Mouse (Mus musculus) spleen, adult 2 months (tissue): ENCODE results near the gene AA986860. TPM values are rescaled to one million over a fixed set of nuclear protein-coding genes. Genes with fewer than 3 reads are reported as not detected.

Source experiments
- DNase-seq, 2 experiments: peaks; one replicate each; pipeline versions ENCODE4 v3.0.0 to v3.0.0-alpha.2; 2012 to 2021; ENCODE audit warnings: low spot score in 2 of 2, low read depth in 1 of 2
- H3K27ac ChIP-seq: fragments of 200-500 bp; 2 replicates; pipeline ENCODE4 v1.5.1; 2012; ENCODE audit warnings: low read length, inconsistent platforms; ENCODE audit not compliant: insufficient read depth
- H3K27me3 ChIP-seq: fragments of 200-500 bp; 2 replicates; pipeline ENCODE4 v1.6.1; 2012; ENCODE audit warnings: mild to moderate bottlenecking, moderate library complexity, low read length, inconsistent platforms; ENCODE audit not compliant: control insufficient read depth, insufficient read depth
- H3K36me3 ChIP-seq: fragments of 200-500 bp; 2 replicates; pipeline ENCODE4 v1.6.1; 2012; ENCODE audit warnings: mild to moderate bottlenecking, low read length, inconsistent platforms; ENCODE audit not compliant: control insufficient read depth, insufficient read depth
- H3K4me1 ChIP-seq: fragments of 200-500 bp; 2 replicates; pipeline ENCODE4 v1.6.1; 2011; ENCODE audit warnings: inconsistent platforms; ENCODE audit not compliant: control insufficient read depth, insufficient read depth, insufficient read length
- H3K4me3 ChIP-seq: fragments of 200-500 bp; 2 replicates; pipeline ENCODE4 v1.5.1; 2011; ENCODE audit warnings: mild to moderate bottlenecking, inconsistent platforms; ENCODE audit not compliant: insufficient read depth, insufficient read length; ENCODE audit errors: extremely low read depth
- CTCF ChIP-seq: fragments of 200-500 bp; IDR thresholded peaks from 2 replicates; pipeline ENCODE4 v1.5.1; 2011; ENCODE audit warnings: mild to moderate bottlenecking, inconsistent platforms; ENCODE audit not compliant: insufficient read depth, insufficient read length, insufficient replicate concordance; ENCODE audit errors: extremely low read depth
- POLR2A ChIP-seq: fragments of 200-500 bp; IDR thresholded peaks from 2 replicates; pipeline ENCODE4 v1.6.1; 2011; ENCODE audit warnings: low read depth, low read length, inconsistent platforms
- WGBS: fragments of 180-500 bp; shearing (Covaris S2); methylation state at CpG from one replicate; pipeline ENCODE4 v1.1.7; 2018; 5-methylcytosine and 5-hydroxymethylcytosine counted together
- polyA plus RNA-seq: library from polyadenylated mRNA; depleted of rRNA; stranded (reverse); fragments of >200 nt; gene quantifications from 2 replicates; pipeline ENCODE4 v1.2.3, GENCODE M21; 2012

AA986860 gene
- polyA plus RNA-seq, 1 experiment = 0.30 TPM

DNA sequence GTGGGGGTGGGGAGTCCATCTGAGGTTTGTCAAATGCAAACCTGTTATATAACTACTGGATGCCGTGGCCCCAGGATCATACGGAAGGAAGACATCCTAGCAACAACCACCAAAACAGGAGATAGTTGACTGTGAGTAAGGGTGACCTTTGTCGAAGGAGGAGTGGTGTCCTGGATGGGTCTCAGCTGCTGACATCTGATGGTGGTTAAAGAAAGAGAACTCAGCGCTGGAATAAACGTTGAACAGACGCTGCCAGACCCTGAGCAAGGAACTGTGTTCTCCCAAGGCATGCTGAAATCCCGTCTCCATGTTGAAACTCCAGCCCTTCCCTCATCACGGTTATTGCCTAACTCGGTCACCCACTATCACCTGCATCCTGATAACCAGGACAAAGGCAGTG is 27.9 kb downstream of the AA986860 start:
- Histone ChIP-seq H3K27me3 (no peaks in the 10 kb centered on the region), H3K4me1 (no peaks in the 10 kb centered on the region), H3K27ac (no peak overlapping the region), H3K4me3 (no peak overlapping the region), H3K36me3 (no peaks in the 10 kb centered on the region)
- no peak for DNase-seq
- no peak for TF ChIP-seq CTCF
- TF ChIP-seq POLR2A = no peak
- 90% methylated on average over 9 of the region's 9 CpGs for WGBS

DNA sequence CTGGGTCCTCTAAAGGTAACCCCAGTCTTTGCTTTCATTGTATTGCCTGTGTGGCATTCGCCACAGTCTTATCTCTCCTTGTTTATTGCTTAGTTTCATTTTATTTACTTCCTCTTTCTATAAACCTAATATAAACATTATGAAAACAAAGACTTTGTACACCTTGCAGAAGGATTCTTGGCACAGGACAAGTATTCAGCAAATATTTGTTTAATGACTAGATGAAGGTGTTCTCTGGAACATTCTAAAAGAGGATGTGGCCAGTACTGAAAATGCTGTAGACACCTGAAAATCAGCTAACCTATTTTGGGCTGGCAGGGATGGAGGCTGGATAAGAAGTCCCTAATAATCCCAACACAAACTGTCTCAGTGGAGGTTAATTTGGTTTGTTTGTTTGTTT is 29.8 kb downstream of the AA986860 start:
- TF ChIP-seq POLR2A (no peak), CTCF (no peak)
- no peak for DNase-seq
- WGBS = 59% methylated on average over 1 of the region's 1 CpGs
- Histone ChIP-seq H3K27ac (no peak overlapping the region), H3K36me3 (no peaks in the 10 kb centered on the region), H3K4me3 (no peak overlapping the region), H3K4me1 (no peaks in the 10 kb centered on the region), H3K27me3 (no peaks in the 10 kb centered on the region)

DNA sequence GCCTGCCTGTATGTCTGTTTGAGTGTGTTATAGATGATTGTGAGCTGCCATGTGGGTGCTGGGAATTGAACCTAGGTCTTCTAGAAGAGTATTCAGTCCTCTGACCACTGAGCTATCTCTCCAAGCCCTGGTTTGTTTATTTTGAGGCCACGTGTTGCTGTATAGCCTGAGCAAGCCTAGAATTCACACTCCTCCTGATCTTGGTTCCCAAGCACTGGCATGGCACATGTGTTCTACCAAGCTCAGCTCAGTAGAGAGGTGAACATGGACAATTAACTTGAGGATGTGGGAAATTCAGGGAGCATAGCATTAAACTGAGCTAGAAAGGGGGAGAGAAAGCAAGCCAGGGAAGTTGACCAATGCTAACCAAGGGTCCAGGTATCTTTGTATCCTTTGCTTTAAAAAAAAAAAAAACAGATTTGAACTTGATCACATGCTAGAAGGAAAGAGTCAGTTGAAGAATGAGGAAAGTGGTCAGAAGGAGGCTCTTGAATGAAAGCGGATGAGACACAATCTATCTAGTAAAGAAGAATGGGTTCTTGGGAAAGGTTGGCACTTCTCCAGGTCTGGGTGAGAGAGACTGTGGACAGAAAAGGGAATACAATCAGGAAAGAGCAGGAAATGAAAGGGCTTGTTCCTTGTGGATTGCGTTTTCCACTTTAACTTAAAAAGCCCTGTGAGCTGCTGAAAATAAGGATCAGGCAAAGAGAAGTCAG is 30.4 kb downstream of the AA986860 start:
- TF ChIP-seq POLR2A = no peak
- no peak for TF ChIP-seq CTCF
- H3K4me3 ChIP-seq = no peak overlapping the region
- no peak for DNase-seq
- no peaks in the 10 kb centered on the region for H3K4me1 ChIP-seq
- WGBS = 88% methylated on average over 3 of the region's 3 CpGs
- H3K27ac ChIP-seq = no peak overlapping the region
- no peaks in the 10 kb centered on the region for H3K36me3 ChIP-seq
- no peaks in the 10 kb centered on the region for H3K27me3 ChIP-seq

GRCm38 (mm10) chr1:130764027-130764461 is 32.3 kb downstream of the AA986860 start:
- Histone ChIP-seq H3K36me3 (no peaks in the 10 kb centered on the region), H3K27ac (no peak overlapping the region), H3K27me3 (no peaks in the 10 kb centered on the region), H3K4me3 (no peak overlapping the region), H3K4me1 (no peaks in the 10 kb centered on the region)
- no peak for TF ChIP-seq CTCF
- TF ChIP-seq POLR2A = no peak
- WGBS = 76% methylated on average over 12 of the region's 12 CpGs
- no peak for DNase-seq

- Histone ChIP-seq H3K27ac (no peak overlapping the region), H3K4me3 (no peak overlapping the region), H3K36me3 (no peaks in the 10 kb centered on the region), H3K4me1 (no peaks in the 10 kb centered on the region), H3K27me3 (no peaks in the 10 kb centered on the region)
- WGBS = 82% methylated on average over 5 of the region's 5 CpGs
- no peak for TF ChIP-seq POLR2A
- TF ChIP-seq CTCF = no peak
- no peak for DNase-seq
Measured at GRCm38 (mm10) chr1:130767066-130767465, 35.3 kb downstream of the AA986860 start.

GRCm38 (mm10) chr1:130769925-130770324 is 38.1 kb downstream of the AA986860 start:
- H3K27me3 ChIP-seq = no peaks in the 10 kb centered on the region
- TF ChIP-seq POLR2A (no peak), CTCF (no peak)
- H3K27ac ChIP-seq = no peak overlapping the region
- H3K36me3 ChIP-seq = no peaks in the 10 kb centered on the region
- WGBS = 83% methylated on average over 2 of the region's 2 CpGs
- H3K4me3 ChIP-seq = no peak overlapping the region
- no peak for DNase-seq
- no peaks in the 10 kb centered on the region for H3K4me1 ChIP-seq

DNA sequence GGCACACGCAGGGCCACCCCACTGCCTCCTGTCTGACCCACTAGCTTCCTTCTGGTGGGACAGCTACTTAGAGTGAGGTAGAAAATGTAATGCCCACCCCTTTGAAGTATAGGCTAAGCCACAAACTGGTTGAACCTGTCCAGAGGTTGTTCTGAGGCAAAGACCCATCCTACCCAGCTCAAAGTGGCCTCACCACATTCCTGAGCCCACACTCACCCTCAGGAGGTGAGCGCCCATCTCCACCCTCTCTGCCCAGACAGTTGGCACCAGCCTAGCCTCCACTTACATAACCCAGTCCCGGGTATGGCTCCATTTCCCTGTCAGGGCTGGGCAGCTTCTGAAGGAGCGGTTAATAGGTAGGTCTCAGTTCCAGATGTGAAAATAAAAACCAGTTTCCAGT is 38.7 kb downstream of the AA986860 start:
- Histone ChIP-seq H3K27me3 (no peaks in the 10 kb centered on the region), H3K36me3 (no peaks in the 10 kb centered on the region), H3K4me3 (no peak overlapping the region), H3K27ac (no peak overlapping the region), H3K4me1 (no peaks in the 10 kb centered on the region)
- TF ChIP-seq CTCF (no peak), POLR2A (no peak)
- DNase-seq = no peak
- 86% methylated on average over 4 of the region's 4 CpGs for WGBS
